Mouse (Mus musculus) layer of hippocampus, postnatal 25 days (tissue): ENCODE results near the gene Focad. TPM values are rescaled to one million over a fixed set of nuclear protein-coding genes. Genes with fewer than 3 reads are reported as not detected.

ENCODE experiments used
- DNase-seq, 2 experiments: peaks; one replicate each; pipeline ENCODE4 v3.0.0; 2022; ENCODE audit warnings: mixed read lengths in 2 of 2, low spot score in 1 of 2; ENCODE audit errors: extremely low spot score in 1 of 2
- microRNA-seq, 2 experiments: library from miRNA; unstranded; fragments of <30 nt; microRNA quantifications; one replicate each; pipeline ENCODE4 v1.2.0; 2021
- total RNA-seq, 2 experiments: library from RNA; stranded (reverse); gene quantifications; 2 replicates each; pipeline ENCODE4 v1.2.3; 2021

Focad gene
- total RNA-seq, 2 experiments from 2014 or later = 59.1 to 75.4 TPM

GRCm38 (mm10) chr4:88438326-88438989 is 344.0 kb downstream of the Focad start, which contains the start of gene Hacd4:
TSS of gene Hacd4 (minus strand) at chr4:88438928.
- DNase-seq = peak in 1 of 2 experiments; percentile 9

GRCm38 (mm10) chr4:88438990-88439329 is 344.5 kb downstream of the Focad start:
- no peak for DNase-seq

GRCm38 (mm10) chr4:88439669-88440123 is 345.3 kb downstream of the Focad start:
- no peak for DNase-seq

GRCm38 (mm10) chr4:88440814-88441213 is 346.4 kb downstream of the Focad start:
- DNase-seq = no peak

GRCm38 (mm10) chr4:88448976-88449375 is 354.5 kb downstream of the Focad start:
- DNase-seq = no peak

GRCm38 (mm10) chr4:88450087-88450765 is 355.8 kb downstream of the Focad start:
- no peak for DNase-seq

- no peak for DNase-seq
These were observed 363.7 kb downstream of the Focad start for GRCm38 (mm10) chr4:88458093-88458492.

GRCm38 (mm10) chr4:88458673-88459072 is 364.2 kb downstream of the Focad start:
- no peak for DNase-seq

Small RNA genes lying within 50 kb of the gene (microRNA-seq; reads per million reads assigned to microRNA genes)
- 73.5 to 81.2 reads per million in 2 experiments for gene Mir491

Other genes starting within 250 kb of the Focad start
- 10 to 100 TPM; 41.1 to 49.8 TPM for gene Mllt3, start 61.3 kb upstream of the Focad start, total RNA-seq